Mouse (Mus musculus): ENCODE data around the gene Dync1li2. TPM values are rescaled to one million over a fixed set of nuclear protein-coding genes. Genes with fewer than 3 reads are reported as not detected.
A peak's percentile ranks its signal among the peaks of the same experiment; 100 is the strongest.

Dync1li2 gene
- total and polyA plus RNA-seq, 3 experiments: 12.7 to 22.8 (median 14.3) TPM

DNA sequence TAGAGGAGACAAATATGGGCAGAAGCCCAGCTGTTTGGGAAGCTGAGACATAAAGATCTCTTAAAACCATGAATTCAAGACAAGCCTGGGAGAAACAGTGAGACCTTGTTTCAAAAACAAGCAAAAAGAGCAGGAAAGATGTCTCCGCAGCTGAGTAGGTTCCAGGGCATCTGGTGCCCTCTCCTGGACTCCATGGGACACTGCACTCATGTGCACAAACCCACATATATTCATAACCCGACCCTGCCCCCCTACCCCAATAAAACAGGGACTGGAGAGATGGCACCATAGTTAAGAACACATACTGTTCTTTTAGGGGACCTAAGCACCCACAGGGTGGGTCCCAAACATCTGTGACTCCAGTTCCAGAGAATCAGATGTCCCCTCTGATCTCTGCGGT lies 39.3 kb downstream of the Dync1li2 start:
- H3K9me3 ChIP-seq (replicated peaks; ENCODE audit: low read length): peaks cover 5% of the 10 kb centered on the region
- H3K4me2 ChIP-seq (ENCODE audit: insufficient read depth, low read depth, poor library complexity, severe bottlenecking): no peak overlapping the region
- no peak overlapping the region for H3K9ac ChIP-seq (ENCODE audit: insufficient read depth, low read depth)
- no peaks in the 10 kb centered on the region for H3K79me2 ChIP-seq (replicated peaks; ENCODE audit: control insufficient read depth, extremely low read depth, insufficient read depth, poor library complexity, severe bottlenecking)
- H3K4me3 ChIP-seq (replicated peaks in 1 of 3; ENCODE audit: low read depth in 2 of 3, low read length in 2 of 3, poor library complexity in 1 of 3): no peak overlapping the region
- no peak overlapping the region for H3K27ac ChIP-seq (ENCODE audit: insufficient read depth, low read depth)
- dilution Hi-C loops (cut with MboI; ENCODE audit: extremely low pct_ligation_motif_present, extremely low pct_unique_long_range_greater_than_20kb, low sequenced_read_pairs): no loop called here
- no peaks in the 10 kb centered on the region for H3K4me1 ChIP-seq (ENCODE audit: control insufficient read depth in 1 of 2, insufficient read depth in 2 of 2)
- H3K27me3 ChIP-seq (replicated peaks): peaks cover 3% of the 10 kb centered on the region
- no peaks in the 10 kb centered on the region for H3K36me3 ChIP-seq (replicated peaks in 1 of 2; ENCODE audit: control insufficient read depth in 1 of 2, insufficient read depth in 1 of 2, low read length in 1 of 2)
- no peak for DNase-seq (ENCODE audit: extremely low read depth)
- in situ Hi-C loops (cut with MboI; ENCODE audit: low pct_ligation_motif_present, low pct_unique_long_range_greater_than_20kb, low sequenced_read_pairs): no loop called here
- TF ChIP-seq EP300 (IDR thresholded peaks at IDR 0.05; ENCODE audit: low read length) (no peak), CTCF (conservative IDR thresholded peaks at IDR 0.05 in 1 of 2, IDR thresholded peaks at IDR 0.05 in 1 of 2; ENCODE audit: low read depth in 2 of 2, low read length in 2 of 2) (peak in 1 of 2 experiments; percentile 62; a peak in 3 of 4 replicates), RAD21 (IDR thresholded peaks at IDR 0.05; ENCODE audit: low read depth, low read length) (peak; percentile 54), SMC3 (IDR thresholded peaks at IDR 0.05; ENCODE audit: low read depth, low read length) (peak; percentile 48)

DNA sequence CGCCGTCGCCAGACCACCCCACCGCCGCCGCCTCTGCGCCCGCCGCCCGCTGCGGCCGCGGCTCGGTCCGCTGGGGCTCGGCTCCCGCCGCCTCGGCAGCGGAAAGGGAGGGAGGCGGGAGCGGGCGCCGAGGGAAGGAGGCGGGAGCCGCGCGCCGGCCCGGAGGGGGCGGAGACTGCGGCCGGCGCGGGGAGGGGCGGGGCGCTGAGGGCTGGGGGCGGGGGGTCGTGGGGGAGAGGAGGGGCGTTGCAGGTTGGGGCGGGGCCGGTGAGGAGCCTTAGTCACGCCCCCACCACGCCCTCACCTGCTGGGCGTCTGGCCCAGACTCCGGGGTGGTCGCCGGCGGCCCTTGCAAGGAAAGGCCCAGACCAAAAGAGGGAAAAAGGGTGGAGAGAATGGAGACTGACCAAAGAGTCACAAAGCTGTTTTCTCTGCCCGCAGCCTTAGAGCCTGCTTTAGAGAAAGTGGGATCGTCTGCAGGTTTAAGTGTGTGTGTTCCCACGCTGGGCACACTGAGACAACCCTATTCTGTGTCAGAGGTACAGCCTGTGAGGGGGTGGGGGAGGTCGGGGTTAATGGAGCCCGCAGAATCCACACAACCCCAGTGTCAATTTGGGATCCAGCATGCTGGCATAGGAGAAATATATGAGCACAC lies 47.0 kb downstream of the Dync1li2 start, which contains the start of gene Cmtm4:
Gene Cmtm4, minus strand, starts transcription at position 105 of the 655 bp plus-strand sequence.
- DNase-seq (ENCODE audit: extremely low read depth): no peak
- H3K27me3 ChIP-seq (replicated peaks): peaks cover 19% of the 10 kb centered on the region
- TF ChIP-seq ZKSCAN1 (IDR thresholded peaks at IDR 0.05; ENCODE audit: borderline replicate concordance, low read depth, low read length) (no peak), MAX (IDR thresholded peaks at IDR 0.05; ENCODE audit: low read length) (no peak), ZNF384 (IDR thresholded peaks at IDR 0.05; ENCODE audit: low read depth, low read length) (no peak), HCFC1 (IDR thresholded peaks at IDR 0.05; ENCODE audit: low read depth, low read length) (no peak), RAD21 (IDR thresholded peaks at IDR 0.05; ENCODE audit: low read depth, low read length) (no peak), MXI1 (IDR thresholded peaks at IDR 0.05; ENCODE audit: low read depth, low read length) (no peak), CHD2 (IDR thresholded peaks at IDR 0.05; ENCODE audit: low read length) (no peak), USF2 (conservative IDR thresholded peaks at IDR 0.05; ENCODE audit: low read depth, low read length) (no peak)
- no peaks in the 10 kb centered on the region for H3K79me2 ChIP-seq (replicated peaks; ENCODE audit: control insufficient read depth, extremely low read depth, insufficient read depth, poor library complexity, severe bottlenecking)
- peak within 1 kb of the TSS; percentile 73 for H3K4me2 ChIP-seq (ENCODE audit: insufficient read depth, low read depth, poor library complexity, severe bottlenecking)
- peaks cover 0 to 11% of the 10 kb centered on the region in 2 experiments; a peak in 2 of 4 replicates for H3K4me1 ChIP-seq (ENCODE audit: control insufficient read depth in 1 of 2, insufficient read depth in 2 of 2)
- peak within 1 kb of the TSS; percentile 48 to 65 (median 64) for H3K4me3 ChIP-seq (replicated peaks in 1 of 3; ENCODE audit: low read depth in 2 of 3, low read length in 2 of 3, poor library complexity in 1 of 3)
- no peaks in the 10 kb centered on the region for H3K36me3 ChIP-seq (replicated peaks in 1 of 2; ENCODE audit: control insufficient read depth in 1 of 2, insufficient read depth in 1 of 2, low read length in 1 of 2)
- H3K27ac ChIP-seq (ENCODE audit: insufficient read depth, low read depth): no peak within 1 kb of the TSS
- peaks cover 15% of the 10 kb centered on the region for H3K9me3 ChIP-seq (replicated peaks; ENCODE audit: low read length)
- dilution Hi-C loops (cut with MboI; ENCODE audit: extremely low pct_ligation_motif_present, extremely low pct_unique_long_range_greater_than_20kb, low sequenced_read_pairs) (no loop called here), in situ Hi-C loops (cut with MboI; ENCODE audit: low pct_ligation_motif_present, low pct_unique_long_range_greater_than_20kb, low sequenced_read_pairs) (no loop called here)
- peak within 1 kb of the TSS; percentile 21; the same call in 1 of the 2 replicates for H3K9ac ChIP-seq (ENCODE audit: insufficient read depth, low read depth)

Measured in CH12.LX (cell line).